Mouse (Mus musculus) naive thymus-derived CD4-positive, alpha-beta T cell, adult 5 months (primary cell): ENCODE measurements around the gene Olfr631. TPM values are rescaled to one million over a fixed set of nuclear protein-coding genes. Genes with fewer than 3 reads are reported as not detected.

ENCODE experiments used
- polyA plus RNA-seq: library from polyadenylated mRNA; unstranded; fragments of 100-300 nt; shearing (Covaris generic); gene quantifications from one replicate; pipeline ENCODE4 v1.2.1, GENCODE M21; 2017

Olfr631 gene
- not detected for polyA plus RNA-seq

DNA sequence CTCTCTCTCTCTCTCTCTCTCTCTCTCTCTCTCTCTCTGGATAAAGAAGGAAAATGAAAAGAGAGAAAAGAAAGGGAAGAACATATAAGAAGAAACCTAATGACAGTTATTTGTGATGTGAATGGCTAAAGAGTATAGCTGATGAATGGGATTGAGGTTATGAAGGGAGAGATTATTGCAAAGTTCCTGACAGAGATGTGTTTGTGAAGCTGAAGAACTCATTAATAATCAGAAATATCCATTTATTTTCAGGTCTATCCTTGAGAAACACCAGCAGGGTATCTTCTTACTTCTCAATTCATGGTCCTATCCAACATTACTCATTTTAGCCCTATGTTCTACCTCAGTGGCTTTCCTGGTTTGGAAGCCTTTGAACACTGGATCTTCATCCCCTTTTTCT is at the start of gene Olfr631:
Gene Olfr631 (plus strand): TSS at position 301 of the 400 bp plus-strand sequence.

DNA sequence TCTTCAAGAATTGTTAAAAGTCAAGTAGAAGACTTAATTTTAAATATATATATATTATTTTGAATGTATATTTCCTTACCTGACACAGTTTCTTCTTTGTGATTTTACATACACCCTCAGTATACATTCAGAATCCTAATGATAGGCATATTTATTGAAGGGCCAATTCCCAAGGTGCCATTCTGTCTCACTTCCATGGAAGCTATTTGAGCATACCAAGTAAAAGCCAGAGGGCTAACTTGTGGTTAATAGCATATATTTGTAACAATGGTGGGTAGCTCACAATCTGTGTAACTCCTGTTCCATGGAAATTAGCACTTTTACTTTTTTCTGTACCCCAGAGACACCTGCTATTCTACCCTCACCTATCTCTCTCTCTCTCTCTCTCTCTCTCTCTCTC is 42.5 kb upstream of the Olfr631 start, which contains the start of gene Olfr66:
Gene Olfr66 (minus strand): TSS at position 101 of the 400 bp plus-strand sequence.

DNA sequence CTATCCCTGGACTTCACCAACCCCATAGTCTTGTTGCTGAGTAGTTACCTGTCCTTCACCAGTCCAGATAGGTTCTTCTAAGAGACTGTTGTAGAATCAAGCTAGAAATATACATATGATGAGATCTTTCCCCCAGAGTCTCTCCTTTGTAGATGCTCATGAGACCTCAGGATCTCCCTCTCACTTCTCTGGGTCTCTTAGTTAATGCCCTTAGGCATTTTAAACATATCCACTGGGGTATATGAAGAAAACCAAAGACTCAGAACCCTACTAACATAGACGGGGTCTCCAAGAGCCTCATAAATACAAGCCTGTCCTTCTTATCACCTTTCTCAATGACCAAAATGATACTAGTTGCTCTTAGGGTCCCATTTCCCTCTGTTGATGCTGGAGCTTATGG is 34.2 kb upstream of the Olfr631 start, which contains the start of gene Olfr64:
Gene Olfr64 (minus strand): TSS at position 101 of the 400 bp plus-strand sequence.

DNA sequence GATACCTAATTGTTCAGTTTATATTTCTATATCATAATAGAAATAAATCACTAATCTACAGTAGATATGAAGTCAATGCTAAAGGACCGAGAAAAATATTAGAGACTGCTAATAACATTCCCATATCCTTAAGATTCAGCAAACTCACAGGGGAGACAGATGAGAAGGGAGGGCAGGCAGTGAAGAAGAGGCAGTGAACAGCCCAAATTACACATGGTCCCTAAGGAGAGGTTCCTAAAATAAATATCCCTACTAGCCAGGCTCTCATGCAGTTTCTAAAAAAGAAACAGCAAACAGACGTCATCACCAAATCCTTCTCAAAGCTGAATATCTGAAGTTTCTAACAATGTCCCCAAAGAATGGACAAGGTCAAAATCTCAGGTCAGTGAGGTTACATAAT is 25.4 kb upstream of the Olfr631 start, which contains the start of gene Olfr65:
Gene Olfr65 (plus strand): TSS at position 301 of the 400 bp plus-strand sequence.

DNA sequence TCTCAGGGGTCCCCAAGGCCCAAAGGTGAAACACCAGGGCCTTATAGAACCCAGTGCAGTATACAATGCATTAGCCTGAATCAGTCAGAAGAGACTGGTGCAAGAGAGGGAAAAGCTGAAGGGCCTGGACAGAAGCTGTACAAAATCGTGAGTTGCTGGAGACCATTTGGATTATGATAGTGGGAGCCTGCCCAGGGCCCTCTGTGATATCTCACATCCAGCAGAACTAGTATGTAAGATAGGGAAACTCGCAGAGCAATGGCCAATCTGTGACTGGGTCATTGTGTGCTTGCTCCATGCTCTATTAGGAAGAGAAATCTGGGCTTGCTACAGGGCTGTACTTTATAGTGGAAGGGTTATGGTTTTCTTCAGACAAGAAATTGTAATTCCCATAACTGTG is 5.6 kb downstream of the Olfr631 start, which contains the start of gene Olfr632:
Gene Olfr632 (plus strand): TSS at position 84 of the 400 bp plus-strand sequence.

DNA sequence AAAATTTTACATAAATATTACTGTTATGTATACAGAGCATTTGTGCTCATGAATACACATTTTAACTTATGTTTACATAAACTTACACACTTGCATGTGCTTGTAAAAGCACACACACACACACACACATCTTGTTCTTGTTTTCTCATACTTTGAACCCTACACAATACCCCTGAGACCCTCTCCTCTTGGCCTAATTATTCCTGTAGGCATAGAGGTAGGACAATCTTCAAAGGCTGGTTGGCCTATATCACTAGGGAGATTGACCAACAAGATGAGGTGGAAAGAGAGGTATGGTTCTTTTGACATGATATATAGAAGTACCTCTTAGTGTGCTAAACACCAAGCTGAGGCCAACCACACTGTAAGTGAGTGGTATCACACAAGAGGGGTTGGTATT is 15.5 kb downstream of the Olfr631 start, which contains the start of gene Olfr633:
Gene Olfr633 (plus strand): TSS at position 301 of the 400 bp plus-strand sequence.

DNA sequence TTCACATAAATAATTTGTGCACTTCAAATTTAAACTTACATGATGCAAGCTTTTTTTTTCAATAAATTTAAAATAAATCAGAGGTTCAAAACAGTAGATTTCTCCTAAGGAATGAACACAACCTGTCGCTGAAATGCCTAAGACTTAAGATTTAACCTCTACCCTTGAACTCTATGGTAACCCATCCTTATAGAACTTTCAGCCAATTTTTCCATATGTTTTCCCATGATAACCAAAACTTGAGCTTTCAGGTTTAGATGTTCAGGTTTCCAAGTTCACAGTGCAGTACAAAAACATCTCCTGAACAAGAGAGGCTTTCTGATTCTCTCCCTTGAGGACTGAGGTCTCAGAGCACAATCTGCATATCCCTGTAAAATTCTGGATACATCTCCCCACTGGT is 42.2 kb downstream of the Olfr631 start, which contains the start of gene Olfr635:
Gene Olfr635 (plus strand): TSS at position 301 of the 400 bp plus-strand sequence.

Other genes with a start within 250 kb of the Olfr631 start
- gene Olfr625-ps1, start 246.1 kb upstream of the Olfr631 start, polyA plus RNA-seq = not detected
- not detected for gene Olfr243, start 214.2 kb upstream of the Olfr631 start, polyA plus RNA-seq
- not detected for gene Olfr628, start 198.5 kb upstream of the Olfr631 start, polyA plus RNA-seq
- not detected for gene Olfr629, start 183.9 kb upstream of the Olfr631 start, polyA plus RNA-seq
- not detected for gene Olfr630, start 171.5 kb upstream of the Olfr631 start, polyA plus RNA-seq
- gene Olfr69, start 157.2 kb upstream of the Olfr631 start, polyA plus RNA-seq = not detected
- not detected for gene Olfr68, start 149.1 kb upstream of the Olfr631 start, polyA plus RNA-seq
- gene Olfr67, start 137.0 kb upstream of the Olfr631 start, polyA plus RNA-seq = not detected
- gene Hbb-bt, start 114.8 kb upstream of the Olfr631 start, polyA plus RNA-seq = not detected
- gene Hbb-bs, start 100.7 kb upstream of the Olfr631 start, polyA plus RNA-seq = 1.2 TPM
- not detected for gene Hbb-bh2, start 88.3 kb upstream of the Olfr631 start, polyA plus RNA-seq
- not detected for gene Hbb-bh1, start 85.7 kb upstream of the Olfr631 start, polyA plus RNA-seq
- not detected for gene Hbb-y, start 75.6 kb upstream of the Olfr631 start, polyA plus RNA-seq
- gene Olfr66, start 42.6 kb upstream of the Olfr631 start, polyA plus RNA-seq = not detected
- not detected for gene Olfr64, start 34.3 kb upstream of the Olfr631 start, polyA plus RNA-seq
- not detected for gene Olfr65, start 25.3 kb upstream of the Olfr631 start, polyA plus RNA-seq
- gene Olfr632, start 5.5 kb downstream of the Olfr631 start, polyA plus RNA-seq = not detected
- gene Olfr633, start 15.6 kb downstream of the Olfr631 start, polyA plus RNA-seq = not detected
- 0.04 TPM for gene Olfr635, start 42.3 kb downstream of the Olfr631 start, polyA plus RNA-seq
- gene Olfr638, start 69.9 kb downstream of the Olfr631 start, polyA plus RNA-seq = not detected
- gene Olfr639, start 88.5 kb downstream of the Olfr631 start, polyA plus RNA-seq = 0.05 TPM
- not detected for gene Olfr640, start 96.7 kb downstream of the Olfr631 start, polyA plus RNA-seq
- not detected for gene Olfr641, start 106.6 kb downstream of the Olfr631 start, polyA plus RNA-seq
- not detected for gene Olfr642, start 123.8 kb downstream of the Olfr631 start, polyA plus RNA-seq
- gene 4930516K23Rik, start 132.6 kb downstream of the Olfr631 start, polyA plus RNA-seq = not detected
- not detected for gene Olfr644, start 143.0 kb downstream of the Olfr631 start, polyA plus RNA-seq
- not detected for gene Olfr645, start 156.6 kb downstream of the Olfr631 start, polyA plus RNA-seq
- gene Olfr646, start 176.0 kb downstream of the Olfr631 start, polyA plus RNA-seq = not detected
- gene Ubqln5, start 201.0 kb downstream of the Olfr631 start, polyA plus RNA-seq = not detected
- gene Olfr643, start 208.6 kb downstream of the Olfr631 start, polyA plus RNA-seq = not detected
- not detected for gene Ubqln3, start 214.5 kb downstream of the Olfr631 start, polyA plus RNA-seq
- not detected for gene Ubqlnl, start 221.7 kb downstream of the Olfr631 start, polyA plus RNA-seq
- not detected for gene Olfm5, start 236.0 kb downstream of the Olfr631 start, polyA plus RNA-seq